Mouse (Mus musculus) small intestine, adult 2 months (tissue): Measurements from ENCODE around the gene Napepld.

Experiments
- CTCF ChIP-seq: fragments of 200-500 bp; IDR thresholded peaks from 2 replicates; pipeline ENCODE4 v1.5.1; 2012; ENCODE audit warnings: low read depth, mild to moderate bottlenecking, control low read depth, inconsistent platforms, low read length, moderate library complexity, mixed read lengths; ENCODE audit not compliant: insufficient replicate concordance, insufficient read length; ENCODE audit errors: extremely low read depth
- POLR2A ChIP-seq: fragments of 200-500 bp; IDR thresholded peaks from 2 replicates; pipeline ENCODE4 v1.6.1; 2012; ENCODE audit warnings: low read depth, mild to moderate bottlenecking, control low read depth, inconsistent platforms, low read length, moderate library complexity

DNA sequence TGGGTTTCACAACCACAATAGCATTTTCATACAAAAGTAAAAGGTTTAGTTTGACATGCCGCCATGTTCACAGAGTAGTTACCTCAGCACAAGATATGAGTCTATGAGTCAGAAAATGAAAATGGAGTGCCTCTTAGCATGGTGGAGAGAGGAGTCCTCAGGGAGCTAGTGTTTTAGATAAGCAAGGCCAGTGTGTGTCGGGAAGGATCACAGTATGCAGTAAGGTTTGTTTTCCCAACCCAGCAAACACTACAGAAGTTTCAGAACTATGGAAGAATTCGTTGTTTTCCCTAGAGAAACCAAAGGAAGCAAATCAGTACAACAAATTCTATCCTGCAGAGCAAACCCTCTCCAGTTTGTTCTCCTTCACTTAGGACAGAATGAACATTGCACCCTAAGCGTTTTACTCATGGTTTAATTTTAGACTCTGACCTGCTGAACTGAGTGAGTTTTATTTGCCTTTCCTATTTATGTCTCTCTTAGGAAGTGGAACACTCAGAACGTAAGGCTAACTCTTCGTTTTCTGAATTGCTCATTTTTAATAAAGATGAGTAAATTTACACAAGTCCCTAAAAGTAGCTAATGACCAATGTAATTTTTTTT, 1.8 kb upstream of the Napepld start:
- no peak for TF ChIP-seq CTCF
- no peak for TF ChIP-seq POLR2A
